Mouse (Mus musculus): ENCODE measurements around the gene Cfap43. TPM values are rescaled to one million over a fixed set of nuclear protein-coding genes. Genes with fewer than 3 reads are reported as not detected.

Cfap43 gene
- not detected in 2 replicates for total RNA-seq (2014; fragmentation: Nextera tagmentation)
- 0.05 TPM in 1 of 2 replicates, not detected in the other for total RNA-seq (2017)

- peak; percentile 65 for ATAC-seq (replicated peaks; ENCODE audit: poor library complexity, severe bottlenecking)
These were observed at the start of gene Cfap43, which contains the start of gene Itprip for GRCm38 (mm10) chr19:47919126-47919965. Gene Cfap43, minus strand, starts transcription at chr19:47919287. Gene Itprip, minus strand, starts transcription at chr19:47919299.

DNA sequence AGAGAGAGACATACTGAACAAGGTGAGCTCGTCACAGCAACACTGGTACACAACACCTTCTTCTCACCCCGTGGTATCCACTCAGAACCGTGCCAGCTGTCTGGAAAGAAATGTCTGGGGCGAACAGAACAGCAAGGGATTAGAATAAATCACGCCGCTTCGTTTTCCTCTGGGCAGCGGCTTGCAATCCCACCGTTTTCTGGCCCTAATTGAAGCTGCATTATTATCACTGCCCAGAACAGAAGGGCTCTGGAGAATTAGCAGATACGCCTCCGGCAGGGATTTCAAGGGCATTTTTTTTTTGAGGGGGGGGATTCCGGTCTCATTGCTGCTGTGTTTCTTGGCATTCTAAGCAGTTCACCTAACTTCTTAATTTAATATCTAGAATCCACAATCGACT, 39.1 kb upstream of the Cfap43 start:
- no peak for ATAC-seq (replicated peaks; ENCODE audit: poor library complexity, severe bottlenecking)

GRCm38 (mm10) chr19:47953169-47953568, 34.1 kb upstream of the Cfap43 start:
- ATAC-seq (replicated peaks; ENCODE audit: poor library complexity, severe bottlenecking) = no peak

GRCm38 (mm10) chr19:47950946-47951345, 31.9 kb upstream of the Cfap43 start:
- no peak for ATAC-seq (replicated peaks; ENCODE audit: poor library complexity, severe bottlenecking)

DNA sequence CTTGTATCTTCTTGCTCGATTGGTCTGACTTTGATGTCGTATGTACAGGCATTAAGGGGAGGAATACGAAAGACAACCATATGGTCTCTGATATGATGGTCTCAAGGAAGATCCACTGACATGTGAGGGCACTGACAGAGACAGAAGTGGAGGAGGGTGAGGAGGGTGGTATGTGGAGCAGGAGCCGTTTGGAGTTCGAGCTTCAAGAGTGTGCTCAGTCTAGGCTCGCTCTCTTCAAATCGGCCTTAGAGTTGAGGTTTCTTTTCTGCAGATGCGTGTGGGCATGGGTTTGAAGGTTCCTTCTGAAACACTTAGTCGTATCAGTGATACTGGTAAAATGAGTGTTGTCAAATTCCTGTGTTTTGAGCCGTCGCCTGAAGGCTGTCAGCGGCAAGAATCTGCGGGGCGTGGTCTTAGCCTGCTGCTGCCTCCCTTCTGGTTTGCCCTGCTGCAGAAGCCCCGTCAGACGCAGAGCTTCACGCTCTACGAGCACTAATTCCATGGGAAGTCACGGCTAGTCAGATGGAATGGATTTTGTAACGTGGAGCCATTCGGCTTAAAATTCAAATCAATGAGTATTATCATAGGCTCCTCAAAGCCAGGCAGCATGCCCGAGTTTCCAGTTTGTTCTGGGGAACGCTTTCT, 27.9 kb upstream of the Cfap43 start:
- no peak for ATAC-seq (replicated peaks; ENCODE audit: poor library complexity, severe bottlenecking)

GRCm38 (mm10) chr19:47939361-47939760, 20.3 kb upstream of the Cfap43 start:
- no peak for ATAC-seq (replicated peaks; ENCODE audit: poor library complexity, severe bottlenecking)

GRCm38 (mm10) chr19:47937443-47938406, 18.6 kb upstream of the Cfap43 start, which contains the start of gene Cfap58:
Gene Cfap58, plus strand, starts transcription at chr19:47937675.
- peak; percentile 88 for ATAC-seq (replicated peaks; ENCODE audit: poor library complexity, severe bottlenecking)

- ATAC-seq (replicated peaks; ENCODE audit: poor library complexity, severe bottlenecking) = peak; percentile 63
These were observed 17.9 kb upstream of the Cfap43 start for GRCm38 (mm10) chr19:47936938-47937337.

DNA sequence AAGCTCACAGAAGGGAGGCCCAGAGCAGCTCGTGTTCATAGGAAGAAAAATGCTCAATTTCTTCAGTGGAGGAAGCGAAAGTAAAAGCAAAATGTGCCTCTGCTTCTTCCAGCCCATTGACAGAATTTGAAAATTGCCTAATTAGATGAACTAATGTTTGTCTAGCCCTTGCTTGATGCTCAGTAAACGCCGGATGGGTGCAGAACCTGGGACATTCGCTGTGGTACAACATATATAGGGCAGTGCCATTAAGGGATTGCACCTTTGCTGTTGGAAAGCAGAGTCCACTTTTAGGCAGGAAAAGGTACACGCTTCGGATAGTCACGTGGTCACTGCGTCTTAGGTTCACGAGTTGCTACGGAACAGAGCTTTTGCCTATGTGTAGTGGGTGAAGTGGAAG, 17.4 kb upstream of the Cfap43 start:
- peak; percentile 49 for ATAC-seq (replicated peaks; ENCODE audit: poor library complexity, severe bottlenecking)

DNA sequence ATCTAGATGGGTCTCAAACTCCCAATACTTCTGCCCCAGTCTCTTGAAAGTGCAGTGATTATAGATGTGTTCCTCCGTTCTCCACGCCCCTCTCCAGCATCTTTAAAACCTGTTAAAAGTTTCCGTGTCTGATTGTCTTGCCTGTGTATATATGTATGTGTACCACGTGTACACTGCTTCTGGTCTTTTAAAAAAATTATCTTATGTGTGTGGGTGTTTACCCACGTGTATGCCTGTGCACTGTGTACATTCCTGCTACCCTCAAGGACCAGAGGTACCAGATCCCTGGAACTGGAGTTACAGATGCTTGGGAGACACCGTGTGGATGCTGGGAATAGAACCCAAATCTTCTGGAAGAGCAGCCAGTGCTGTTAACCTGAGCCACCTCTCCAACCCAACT, 16.4 kb upstream of the Cfap43 start:
- no peak for ATAC-seq (replicated peaks; ENCODE audit: poor library complexity, severe bottlenecking)

- no peak for ATAC-seq (replicated peaks; ENCODE audit: poor library complexity, severe bottlenecking)
These were observed 15.7 kb upstream of the Cfap43 start for GRCm38 (mm10) chr19:47934636-47935238.

- ATAC-seq (replicated peaks; ENCODE audit: poor library complexity, severe bottlenecking) = no peak
These were observed 15.1 kb upstream of the Cfap43 start for GRCm38 (mm10) chr19:47934146-47934545.

DNA sequence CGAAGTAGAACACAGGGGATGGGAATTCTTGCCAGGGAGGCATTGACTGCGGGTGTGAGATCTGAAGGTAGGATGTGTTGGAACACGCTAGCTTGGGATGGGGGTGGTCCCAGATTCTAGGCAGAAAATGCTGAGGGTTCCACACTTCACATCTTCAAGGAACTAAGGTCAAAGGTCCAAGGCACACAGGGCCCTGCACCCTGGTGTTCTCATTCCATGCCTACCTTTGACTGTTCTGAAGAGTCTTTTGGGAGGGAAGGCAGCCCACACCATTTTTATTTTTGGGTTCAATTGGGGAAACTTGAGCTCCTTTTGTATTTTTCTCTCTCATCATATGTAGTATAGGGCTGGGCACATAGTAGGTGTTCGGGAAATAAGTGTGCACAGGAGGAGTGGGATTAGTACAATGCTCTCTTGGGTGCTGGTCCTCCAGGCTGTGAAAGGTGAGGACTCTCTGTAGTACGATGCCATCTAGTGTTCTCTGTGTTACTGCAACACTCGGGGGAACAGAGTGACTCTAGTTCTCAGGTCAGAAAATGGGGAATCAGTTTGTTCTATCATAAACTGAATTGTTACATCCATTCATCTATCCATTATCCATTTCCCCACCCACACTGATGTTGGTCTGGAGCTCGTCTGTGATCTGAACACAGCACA, 13.0 kb upstream of the Cfap43 start:
- ATAC-seq (replicated peaks; ENCODE audit: poor library complexity, severe bottlenecking) = peak; percentile 77

DNA sequence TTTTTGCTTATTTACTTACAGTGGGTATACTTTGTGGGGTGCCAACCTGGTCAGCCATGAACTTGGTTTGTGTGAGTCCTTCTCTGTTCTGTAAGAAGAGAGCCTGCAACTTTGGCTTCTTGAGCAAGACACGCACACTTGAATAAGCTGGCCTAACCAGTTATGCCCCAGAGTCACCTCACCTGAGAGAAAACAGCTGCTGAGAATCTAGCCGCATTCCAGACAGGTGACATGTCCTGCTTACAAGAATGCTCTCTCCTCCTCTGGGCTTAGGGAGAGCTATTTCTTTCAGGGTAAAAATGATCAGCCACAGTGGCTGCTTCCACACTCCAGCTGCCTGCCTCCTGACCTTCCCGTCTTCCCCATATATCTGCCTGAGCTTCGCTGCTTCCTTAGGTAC, 10.0 kb upstream of the Cfap43 start:
- no peak for ATAC-seq (replicated peaks; ENCODE audit: poor library complexity, severe bottlenecking)

DNA sequence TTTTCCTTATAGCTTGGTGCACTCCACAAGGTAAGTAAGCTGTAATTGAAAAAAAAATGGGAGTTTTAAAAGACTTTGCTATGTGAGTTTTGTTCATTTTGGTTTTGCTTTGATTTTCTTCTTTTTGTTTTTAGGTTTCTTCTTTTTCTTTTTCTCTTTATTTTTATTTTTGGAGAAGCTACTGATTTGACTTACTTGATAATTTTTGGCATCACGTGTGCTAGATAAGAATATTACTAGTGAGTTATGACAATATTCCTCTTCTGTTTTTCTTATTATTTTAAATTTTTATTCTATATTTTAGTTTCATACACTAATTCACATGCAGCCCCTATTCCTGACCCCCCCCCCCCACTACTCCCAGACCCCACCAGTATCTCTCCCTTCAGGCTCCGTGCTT, 7.9 kb upstream of the Cfap43 start:
- no peak for ATAC-seq (replicated peaks; ENCODE audit: poor library complexity, severe bottlenecking)

GRCm38 (mm10) chr19:47925819-47926218, 6.7 kb upstream of the Cfap43 start:
- no peak for ATAC-seq (replicated peaks; ENCODE audit: poor library complexity, severe bottlenecking)

DNA sequence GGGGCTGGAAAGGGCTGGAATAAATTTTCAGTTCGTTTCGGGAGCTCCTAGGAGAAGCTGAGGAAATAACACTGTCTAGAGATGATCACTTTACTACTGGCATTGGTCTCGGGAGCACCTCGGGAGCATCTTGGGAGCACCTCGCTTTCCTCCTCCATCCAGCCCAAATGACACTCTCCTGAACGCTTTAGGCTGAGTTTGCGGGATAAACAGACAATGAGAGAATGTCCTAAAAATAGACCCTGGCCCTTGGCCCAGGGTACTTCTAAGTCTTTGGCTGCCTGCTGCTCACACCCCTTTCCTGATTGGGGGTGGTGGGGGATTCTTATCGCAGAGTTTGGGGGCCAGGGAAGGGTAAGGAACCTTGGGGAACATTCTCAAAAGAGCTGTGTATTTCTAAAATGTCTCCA, 884 bp upstream of the Cfap43 start:
- ATAC-seq (replicated peaks; ENCODE audit: poor library complexity, severe bottlenecking) = no peak

DNA sequence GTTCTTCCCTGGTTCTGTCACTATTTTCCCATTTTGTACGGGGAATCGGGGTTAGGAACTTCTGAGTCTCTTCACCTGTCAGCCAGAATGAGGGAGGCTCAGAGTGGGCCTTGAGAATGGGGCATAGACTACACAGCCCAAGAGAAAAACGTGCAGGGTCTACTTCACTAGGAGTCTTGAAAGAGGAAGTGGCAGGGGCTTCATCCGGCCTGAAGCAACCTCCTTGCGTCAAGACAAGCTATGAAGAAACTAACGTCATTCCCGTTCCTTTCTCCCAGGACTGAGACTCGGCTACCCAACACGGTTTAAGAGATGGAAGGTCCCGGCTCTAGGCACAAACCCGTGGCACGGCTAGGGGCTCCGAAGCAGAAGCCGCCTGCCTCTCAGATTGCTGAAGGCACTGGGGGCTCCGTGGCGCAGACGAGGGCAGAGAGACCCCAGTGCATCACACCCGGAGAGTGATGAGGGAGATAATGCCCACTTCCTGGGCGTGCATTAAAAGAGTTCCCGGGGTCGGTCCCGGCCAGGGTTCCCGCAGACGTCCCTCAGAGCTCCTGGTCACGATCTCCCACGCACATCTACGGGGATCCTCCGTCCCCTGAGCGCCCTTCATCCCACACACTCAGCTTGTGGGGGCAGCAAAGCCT, 509 bp downstream of the Cfap43 start:
- ATAC-seq (replicated peaks; ENCODE audit: poor library complexity, severe bottlenecking) = peak; percentile 74

GRCm38 (mm10) chr19:47918016-47918415, 1.1 kb downstream of the Cfap43 start:
- ATAC-seq (replicated peaks; ENCODE audit: poor library complexity, severe bottlenecking) = no peak
